Mouse (Mus musculus): Measurements from ENCODE around the gene Otud1.

- TF ChIP-seq CTCF (IDR thresholded peaks at IDR 0.05; ENCODE audit: extremely low read depth, insufficient read depth, insufficient read length, insufficient replicate concordance): peak; percentile 48; the same call in 1 of the 2 replicates
- TF ChIP-seq POLR2A (IDR thresholded peaks at IDR 0.05; ENCODE audit: low read depth, low read length): no peak
These were observed 25.4 kb downstream of the Otud1 start for GRCm38 (mm10) chr2:19682997-19683396.

Data from spleen, adult 2 months (tissue).